Mouse (Mus musculus) lung, embryonic 16.5 days (tissue): ENCODE measurements around the gene Atp8a2. TPM values are rescaled to one million over a fixed set of nuclear protein-coding genes. Genes with fewer than 3 reads are reported as not detected.

Source experiments
- ATAC-seq: fragments of 200-750 bp; cut with Nextera tagmentation; 2 replicates; pipeline ENCODE4 v1.8.0; 2017; ENCODE audit warnings: low read depth, mild to moderate bottlenecking, moderate library complexity
- H3K27ac ChIP-seq: fragments of 300-500 bp; sonication (generic); 2 replicates; pipeline ENCODE4 v1.5.1; 2014; ENCODE audit warnings: mild to moderate bottlenecking, control low read depth, low read length
- H3K27me3 ChIP-seq: fragments of 300-500 bp; sonication (generic); 2 replicates; pipeline ENCODE4 v1.6.1; 2014; ENCODE audit warnings: low read depth, low read length, mixed read lengths; ENCODE audit not compliant: control insufficient read depth, insufficient read depth
- H3K36me3 ChIP-seq: fragments of 300-500 bp; sonication (generic); 2 replicates; pipeline ENCODE4 v1.6.1; 2014; ENCODE audit warnings: low read length; ENCODE audit not compliant: control insufficient read depth, insufficient read depth
- H3K4me1 ChIP-seq: fragments of 300-500 bp; sonication (generic); replicated peaks from 2 replicates; pipeline ENCODE4 v1.6.1; 2014; ENCODE audit warnings: low read length, mixed read lengths; ENCODE audit not compliant: control insufficient read depth, insufficient read depth
- H3K4me2 ChIP-seq: fragments of 300-500 bp; sonication (generic); 2 replicates; pipeline ENCODE4 v1.6.1; 2014; ENCODE audit warnings: low read depth, low read length, control low read depth
- H3K4me3 ChIP-seq: fragments of 300-500 bp; sonication (generic); 2 replicates; pipeline ENCODE4 v1.5.1; 2014; ENCODE audit warnings: mild to moderate bottlenecking, low read length, control low read depth
- H3K9ac ChIP-seq: fragments of 300-500 bp; sonication (generic); 2 replicates; pipeline ENCODE4 v1.6.1; 2014; ENCODE audit warnings: low read length, control low read depth
- H3K9me3 ChIP-seq: fragments of 300-500 bp; sonication (generic); 2 replicates; pipeline ENCODE4 v1.6.1; 2016; ENCODE audit warnings: low read length; ENCODE audit not compliant: control insufficient read depth
- WGBS: fragments of 180-500 bp; shearing (Covaris S2); extraction: QIAGEN DNeasy Blood & Tissue Kit; methylation state at CpG from one replicate; pipeline ENCODE4 v1.1.7; 2014; 5-methylcytosine and 5-hydroxymethylcytosine counted together
- polyA plus RNA-seq: library from polyadenylated mRNA; unstranded; fragments of >200 nt; fragmentation: Nextera tagmentation; extraction: Ambion mirVana; gene quantifications from 2 replicates; pipeline ENCODE4 v1.2.1, GENCODE M21; 2015

Gene Atp8a2
- polyA plus RNA-seq, 1 experiment from 2014 or later, result 0.88 TPM

- Histone ChIP-seq H3K27me3 (no peaks in the 10 kb centered on the region), H3K4me2 (no peak overlapping the region), H3K4me1 (peaks cover 9% of the 10 kb centered on the region), H3K4me3 (no peak overlapping the region), H3K36me3 (no peaks in the 10 kb centered on the region), H3K9me3 (no peaks in the 10 kb centered on the region), H3K9ac (no peak overlapping the region), H3K27ac (no peak overlapping the region)
- 79% methylated on average over 6 of the region's 6 CpGs for WGBS
- ATAC-seq, result no peak
Observed at GRCm38 (mm10) chr14:59672893-59673515, 524.0 kb downstream of the Atp8a2 start.

GRCm38 (mm10) chr14:59657098-59657497, 539.9 kb downstream of the Atp8a2 start:
- no peaks in the 10 kb centered on the region for H3K36me3 ChIP-seq
- H3K4me1 ChIP-seq, result no peaks in the 10 kb centered on the region
- ATAC-seq, result no peak
- no peak overlapping the region for H3K27ac ChIP-seq
- H3K9ac ChIP-seq, result no peak overlapping the region
- H3K9me3 ChIP-seq, result no peaks in the 10 kb centered on the region
- WGBS, result 97% methylated on average over 1 of the region's 1 CpGs
- H3K4me3 ChIP-seq, result no peak overlapping the region
- no peaks in the 10 kb centered on the region for H3K27me3 ChIP-seq
- no peak overlapping the region for H3K4me2 ChIP-seq

- ATAC-seq, result no peak
- Histone ChIP-seq H3K4me2 (no peak overlapping the region), H3K36me3 (no peaks in the 10 kb centered on the region), H3K27me3 (no peaks in the 10 kb centered on the region), H3K9ac (no peak overlapping the region), H3K4me1 (no peaks in the 10 kb centered on the region), H3K27ac (no peak overlapping the region), H3K9me3 (no peaks in the 10 kb centered on the region), H3K4me3 (no peak overlapping the region)
- WGBS, result 55% methylated on average over 6 of the region's 6 CpGs
Observed at GRCm38 (mm10) chr14:59656591-59656990, 540.4 kb downstream of the Atp8a2 start.

GRCm38 (mm10) chr14:59649337-59649736, 547.6 kb downstream of the Atp8a2 start:
- H3K4me1 ChIP-seq, result no peaks in the 10 kb centered on the region; the same call in 1 of the 2 replicates
- H3K36me3 ChIP-seq, result no peaks in the 10 kb centered on the region
- 63% methylated on average over 6 of the region's 6 CpGs for WGBS
- no peaks in the 10 kb centered on the region for H3K27me3 ChIP-seq
- no peaks in the 10 kb centered on the region for H3K9me3 ChIP-seq
- no peak overlapping the region for H3K27ac ChIP-seq
- no peak overlapping the region for H3K9ac ChIP-seq
- ATAC-seq, result no peak
- H3K4me2 ChIP-seq, result no peak overlapping the region
- H3K4me3 ChIP-seq, result no peak overlapping the region

GRCm38 (mm10) chr14:59648611-59649010, 548.4 kb downstream of the Atp8a2 start:
- Histone ChIP-seq H3K4me1 (peaks cover 2% of the 10 kb centered on the region; the same call in 1 of the 2 replicates), H3K9me3 (no peaks in the 10 kb centered on the region), H3K4me2 (no peak overlapping the region), H3K9ac (no peak overlapping the region), H3K27me3 (no peaks in the 10 kb centered on the region), H3K36me3 (no peaks in the 10 kb centered on the region), H3K27ac (no peak overlapping the region), H3K4me3 (no peak overlapping the region)
- WGBS, result 77% methylated on average over 10 of the region's 10 CpGs
- ATAC-seq, result no peak

- no peak overlapping the region for H3K27ac ChIP-seq
- H3K9ac ChIP-seq, result no peak overlapping the region
- no peaks in the 10 kb centered on the region for H3K36me3 ChIP-seq
- no peaks in the 10 kb centered on the region for H3K9me3 ChIP-seq
- ATAC-seq, result no peak
- WGBS, result 51% methylated on average over 16 of the region's 16 CpGs
- H3K4me2 ChIP-seq, result no peak overlapping the region
- H3K27me3 ChIP-seq, result no peaks in the 10 kb centered on the region
- H3K4me3 ChIP-seq, result no peak overlapping the region
- H3K4me1 ChIP-seq, result peaks cover 3% of the 10 kb centered on the region; the same call in 1 of the 2 replicates
Observed at GRCm38 (mm10) chr14:59646826-59647697, 549.9 kb downstream of the Atp8a2 start.

GRCm38 (mm10) chr14:59644896-59645295, 552.1 kb downstream of the Atp8a2 start:
- H3K27ac ChIP-seq, result no peak overlapping the region
- 76% methylated on average over 3 of the region's 3 CpGs for WGBS
- H3K4me1 ChIP-seq, result peaks cover 3% of the 10 kb centered on the region; the same call in 1 of the 2 replicates
- H3K9me3 ChIP-seq, result no peaks in the 10 kb centered on the region
- ATAC-seq, result no peak
- H3K4me3 ChIP-seq, result no peak overlapping the region
- H3K4me2 ChIP-seq, result no peak overlapping the region
- no peaks in the 10 kb centered on the region for H3K27me3 ChIP-seq
- H3K36me3 ChIP-seq, result no peaks in the 10 kb centered on the region
- H3K9ac ChIP-seq, result no peak overlapping the region

- Histone ChIP-seq H3K4me1 (peaks cover 8% of the 10 kb centered on the region; the same call in 1 of the 2 replicates), H3K27ac (no peak overlapping the region), H3K9ac (no peak overlapping the region), H3K36me3 (no peaks in the 10 kb centered on the region), H3K27me3 (no peaks in the 10 kb centered on the region), H3K4me3 (no peak overlapping the region), H3K4me2 (no peak overlapping the region), H3K9me3 (no peaks in the 10 kb centered on the region)
- ATAC-seq, result no peak
- 77% methylated on average over 1 of the region's 1 CpGs for WGBS
Observed at GRCm38 (mm10) chr14:59644166-59644565, 552.8 kb downstream of the Atp8a2 start.

- no peaks in the 10 kb centered on the region for H3K36me3 ChIP-seq
- 19% methylated on average over 12 of the region's 12 CpGs for WGBS
- H3K4me2 ChIP-seq, result no peak overlapping the region
- ATAC-seq, result no peak
- H3K4me1 ChIP-seq, result peaks cover 10% of the 10 kb centered on the region; the same call in 1 of the 2 replicates
- H3K4me3 ChIP-seq, result no peak overlapping the region
- no peaks in the 10 kb centered on the region for H3K27me3 ChIP-seq
- H3K9ac ChIP-seq, result no peak overlapping the region
- no peaks in the 10 kb centered on the region for H3K9me3 ChIP-seq
- H3K27ac ChIP-seq, result no peak overlapping the region
Observed at GRCm38 (mm10) chr14:59643582-59643981, 553.4 kb downstream of the Atp8a2 start.
